ENCODE assay signal across 9 mouse cellular contexts in the genomic region with DNA sequence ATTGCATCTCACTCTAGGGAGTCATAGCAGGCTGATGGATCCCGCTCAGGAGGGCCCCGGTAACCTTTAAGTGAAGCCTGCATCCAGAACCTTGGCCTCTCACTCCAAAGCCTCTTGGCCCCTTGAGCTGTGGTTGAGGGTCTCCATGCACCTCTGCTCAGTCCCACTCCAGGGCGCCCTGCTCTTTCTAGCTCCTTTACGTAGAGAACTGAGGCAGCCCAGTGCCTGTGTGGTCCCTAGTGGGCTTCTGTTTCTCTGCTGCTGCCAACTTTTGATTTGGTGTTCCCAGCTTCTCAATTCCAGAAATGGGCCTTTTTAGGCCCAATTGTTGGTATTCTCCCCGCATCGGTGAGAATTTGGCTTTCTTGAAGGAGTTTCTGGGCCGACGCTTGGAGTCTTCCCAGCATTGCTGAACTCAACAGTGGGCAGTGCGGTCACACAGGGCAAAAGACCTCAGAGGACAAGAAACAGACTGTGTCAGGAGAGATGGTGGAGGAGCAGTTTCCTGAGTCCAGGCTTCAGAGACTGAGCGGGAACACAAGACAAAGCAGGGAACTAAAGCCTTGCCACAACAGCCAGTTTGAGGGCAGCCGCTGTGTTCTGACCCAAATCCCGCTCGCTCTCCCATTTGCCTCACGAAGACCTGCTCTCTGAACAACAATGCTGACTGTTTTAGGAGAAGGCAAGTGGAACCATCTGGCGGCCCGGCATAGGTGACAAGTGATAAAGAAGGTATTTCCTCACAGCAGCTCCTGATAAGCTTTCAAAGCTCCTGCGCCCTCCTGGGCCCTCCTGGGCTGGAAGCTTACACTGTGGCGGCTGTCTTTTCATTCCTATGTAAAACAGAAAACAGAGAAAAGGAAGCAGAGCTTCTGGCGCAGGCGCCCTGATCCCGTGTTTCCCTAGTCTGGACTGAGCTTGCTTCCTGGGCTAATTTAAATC.
DNase-seq lines count a peak whose midpoint lies in the region; ATAC-seq and TF ChIP-seq lines count a peak whose summit lies in the region.
"Had no signal": no experiment of that assay in that cellular context is flagged by ENCODE, and none has a peak within 500 bp of the region (broad histone marks: within the 10 kb centered on the region; RNA-seq: fewer than 3 reads in every experiment).

No protein-coding gene starts in this region.

- WGBS in lung, adult 2 months, result 52% methylated on average over 21 of the region's 21 CpGs
- 38% methylated on average over 21 of the region's 21 CpGs for WGBS in forebrain, embryonic 16.5 days
- WGBS in hindbrain, embryonic 15.5 days, result 46% methylated on average over 21 of the region's 21 CpGs
- WGBS in neural tube, embryonic 12.5 days, result 56% methylated on average over 21 of the region's 21 CpGs

- no peak overlapping the region for H3K4me3 ChIP-seq in lung, adult 2 months (replicated peaks; ENCODE audit: extremely low read depth, low read depth, low read length)
- 0 out of 2 replicates have a peak overlapping the region, but pooled peaks have one; percentile 10 for H3K4me3 ChIP-seq in forebrain, embryonic 16.5 days (replicated peaks; ENCODE audit: low read length)
- no peak overlapping the region for H3K4me3 ChIP-seq in hindbrain, embryonic 15.5 days
- no peak overlapping the region for H3K4me3 ChIP-seq in neural tube, embryonic 12.5 days

- H3K27ac ChIP-seq in forebrain, embryonic 16.5 days (ENCODE audit: low read length), result peak overlapping the region; percentile 33; the same call in 1 of the 2 replicates
- peak overlapping the region; percentile 70 for H3K27ac ChIP-seq in hindbrain, embryonic 15.5 days (replicated peaks)
- H3K27ac ChIP-seq in neural tube, embryonic 12.5 days, result no peak overlapping the region

- TF ChIP-seq POLR2A in lung, adult 2 months (IDR thresholded peaks at IDR 0.05; ENCODE audit: borderline replicate concordance, extremely low read depth, low read depth, low read length), result no peak

- no peaks in the 10 kb centered on the region for H3K9me3 ChIP-seq in forebrain, embryonic 16.5 days (ENCODE audit: control insufficient read depth, low read length)
- H3K9me3 ChIP-seq in hindbrain, embryonic 15.5 days, result no peaks in the 10 kb centered on the region
- no peaks in the 10 kb centered on the region for H3K9me3 ChIP-seq in neural tube, embryonic 12.5 days
- H3K9me3 ChIP-seq: G1E had no signal

- DNase-seq in lung, postnatal 36 days, result peak; percentile 8
- no peak for DNase-seq in lung, adult 2 months
- DNase-seq in left cerebral cortex, postnatal 14 days (ENCODE audit: low spot score in 2 of 2), result peak; percentile 40 to 57
- DNase-seq in thymus, postnatal 36 days, result no peak

- no peaks in the 10 kb centered on the region for H3K27me3 ChIP-seq in forebrain, embryonic 16.5 days (replicated peaks; ENCODE audit: control insufficient read depth, insufficient read depth, low read length)
- H3K27me3 ChIP-seq in hindbrain, embryonic 15.5 days, result no peaks in the 10 kb centered on the region
- no peaks in the 10 kb centered on the region for H3K27me3 ChIP-seq in neural tube, embryonic 12.5 days (replicated peaks)

- H3K9ac ChIP-seq in forebrain, embryonic 16.5 days (replicated peaks; ENCODE audit: low read depth, low read length), result peak overlapping the region; percentile 49
- peak overlapping the region; percentile 27; the same call in 1 of the 2 replicates for H3K9ac ChIP-seq in hindbrain, embryonic 15.5 days
- H3K9ac ChIP-seq in neural tube, embryonic 12.5 days, result no peak overlapping the region

- no peak for TF ChIP-seq CTCF in lung, adult 2 months (IDR thresholded peaks at IDR 0.05; ENCODE audit: insufficient read depth, low read length)

- no peaks in the 10 kb centered on the region for H3K36me3 ChIP-seq in forebrain, embryonic 16.5 days (ENCODE audit: control insufficient read depth, insufficient read depth)
- H3K36me3 ChIP-seq in hindbrain, embryonic 15.5 days, result no peaks in the 10 kb centered on the region
- no peaks in the 10 kb centered on the region for H3K36me3 ChIP-seq in neural tube, embryonic 12.5 days
- H3K36me3 ChIP-seq: G1E had no signal

- peaks cover 5% of the 10 kb centered on the region; the same call in 1 of the 2 replicates for H3K4me1 ChIP-seq in lung, adult 2 months (ENCODE audit: control insufficient read depth, insufficient read depth, low read length)
- peaks cover 6% of the 10 kb centered on the region for H3K4me1 ChIP-seq in forebrain, embryonic 16.5 days (replicated peaks; ENCODE audit: control insufficient read depth, insufficient read depth, low read length)
- H3K4me1 ChIP-seq in hindbrain, embryonic 15.5 days (replicated peaks), result peaks cover 9% of the 10 kb centered on the region
- H3K4me1 ChIP-seq in neural tube, embryonic 12.5 days, result no peaks in the 10 kb centered on the region

- intact Hi-C loops in left cerebral cortex, postnatal 14 days (cut with DNase I), result no loop called here

- peak; percentile 84 for ATAC-seq in forebrain, embryonic 16.5 days
- ATAC-seq in hindbrain, embryonic 15.5 days (ENCODE audit: low FRiP score, low read depth), result peak; percentile 75
- ATAC-seq in neural tube, embryonic 12.5 days (ENCODE audit: low FRiP score, low read depth), result no peak
- ATAC-seq in CD4-positive, CD25-positive, alpha-beta regulatory T cell, adult 4 months, result no peak

- peak overlapping the region; percentile 39 for H3K4me2 ChIP-seq in forebrain, embryonic 16.5 days (ENCODE audit: low read length)
- H3K4me2 ChIP-seq in hindbrain, embryonic 15.5 days, result peak overlapping the region; percentile 41
- H3K4me2 ChIP-seq in neural tube, embryonic 12.5 days (replicated peaks), result 0 out of 2 replicates have a peak overlapping the region, but pooled peaks have one; percentile 32

Comparison
In these comparisons a context has a peak if more than half of its experiments do, and no peak if none do; other contexts are left out.
1. DNase-seq: peak in lung, postnatal 36 days (single experiment) and left cerebral cortex, postnatal 14 days (2 of 2); none in lung, adult 2 months (single experiment) and thymus, postnatal 36 days (0 of 2).
2. ATAC-seq: peak in forebrain, embryonic 16.5 days (single experiment) and hindbrain, embryonic 15.5 days (single experiment); none in neural tube, embryonic 12.5 days (single experiment) and CD4-positive, CD25-positive, alpha-beta regulatory T cell, adult 4 months (single experiment).
3. Peak in every context shown above with its lines, with median percentiles within 50 percentile points of each other: H3K4me2 ChIP-seq.